Mouse (Mus musculus): Measurements from ENCODE around the gene Olfr1209. TPM values are rescaled to one million over a fixed set of nuclear protein-coding genes. Genes with fewer than 3 reads are reported as not detected.

Gene Olfr1209
- not detected for total RNA-seq (2021)

DNA sequence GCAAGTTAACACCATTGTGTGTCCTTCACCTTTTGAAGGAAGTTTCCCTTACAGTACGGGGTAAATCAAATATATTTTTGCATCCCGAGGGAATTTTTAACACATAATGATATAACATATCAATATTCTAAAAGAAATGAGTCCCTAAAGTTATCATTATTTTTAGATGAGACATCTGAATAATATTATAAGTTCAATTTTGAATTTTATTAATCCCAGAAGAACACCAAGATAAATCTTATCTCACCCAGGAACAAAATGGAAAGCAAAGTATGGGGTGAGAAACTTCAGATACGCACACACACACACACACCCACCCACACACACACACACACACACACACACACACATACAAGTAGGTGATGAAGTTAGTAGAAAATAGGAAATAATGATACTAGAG is at the start of gene Olfr1209:
Gene Olfr1209, minus strand, starts transcription at position 101 of the 400 bp plus-strand sequence.
- DNase-seq (ENCODE audit: extremely low spot score in 1 of 2, low spot score in 1 of 2) = no peak

DNA sequence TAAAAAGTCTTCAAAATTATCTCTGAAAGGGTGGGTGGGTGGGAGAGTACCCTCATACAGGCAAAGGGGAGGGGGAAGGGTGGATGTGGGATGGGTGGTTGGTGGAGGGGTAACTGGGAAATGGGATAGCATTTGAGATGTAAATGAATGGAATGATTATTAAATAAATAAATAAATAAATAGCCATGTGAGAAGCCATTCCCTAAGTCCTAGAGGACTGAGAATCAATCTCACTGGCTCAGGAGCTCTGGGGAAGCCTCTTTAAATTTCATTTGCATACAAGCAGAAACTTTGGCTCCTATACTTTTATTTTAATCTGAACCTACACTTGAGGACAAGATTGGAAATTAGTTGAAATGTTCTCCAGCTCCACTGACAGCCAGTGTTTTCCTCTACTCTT is 38.7 kb upstream of the Olfr1209 start, which contains the start of gene Olfr1212:
Gene Olfr1212, plus strand, starts transcription at position 301 of the 400 bp plus-strand sequence.
- DNase-seq (ENCODE audit: extremely low spot score in 1 of 2, low spot score in 1 of 2) = no peak

DNA sequence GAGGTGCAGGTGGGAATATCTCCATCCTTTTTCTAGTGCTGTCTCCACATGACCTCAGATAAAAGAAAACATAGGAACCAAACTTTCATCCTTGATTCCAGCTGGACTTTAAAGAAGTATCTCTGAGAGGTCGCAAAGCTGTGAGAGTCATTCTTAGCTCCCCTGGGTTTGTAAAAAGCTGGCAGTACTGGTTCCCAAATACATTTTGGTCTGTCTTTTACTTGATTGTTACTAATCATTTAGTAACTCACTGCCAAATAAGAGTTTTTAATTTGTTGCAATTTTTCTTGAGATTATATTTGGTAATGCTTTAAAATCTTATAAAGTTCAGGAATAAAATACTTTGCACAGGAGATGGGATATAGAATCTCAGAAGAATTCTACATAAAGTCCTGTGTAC is 23.1 kb upstream of the Olfr1209 start, which contains the start of gene Olfr1211:
Gene Olfr1211, minus strand, starts transcription at position 101 of the 400 bp plus-strand sequence.
- DNase-seq (ENCODE audit: extremely low spot score in 1 of 2, low spot score in 1 of 2) = no peak

DNA sequence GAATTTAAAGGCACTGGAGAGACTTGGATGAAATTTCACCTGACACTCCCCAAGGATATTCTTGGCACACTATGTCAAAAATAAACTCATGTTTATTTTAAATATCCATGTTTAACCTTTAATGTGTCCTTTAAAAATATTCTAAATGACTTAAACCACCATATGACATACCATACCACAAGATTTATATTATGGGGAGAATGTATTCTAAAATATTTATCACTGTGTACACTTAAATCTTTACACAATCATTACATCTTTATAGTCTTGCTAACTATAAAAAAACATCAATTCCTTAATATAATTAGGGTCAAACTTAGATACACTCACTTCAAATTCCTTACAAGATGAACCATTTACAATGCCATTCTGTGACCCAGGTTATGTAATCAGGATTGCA is 12.7 kb downstream of the Olfr1209 start, which contains the start of gene Olfr1208:
Gene Olfr1208, minus strand, starts transcription at position 101 of the 400 bp plus-strand sequence.
- DNase-seq (ENCODE audit: extremely low spot score in 1 of 2, low spot score in 1 of 2) = no peak

DNA sequence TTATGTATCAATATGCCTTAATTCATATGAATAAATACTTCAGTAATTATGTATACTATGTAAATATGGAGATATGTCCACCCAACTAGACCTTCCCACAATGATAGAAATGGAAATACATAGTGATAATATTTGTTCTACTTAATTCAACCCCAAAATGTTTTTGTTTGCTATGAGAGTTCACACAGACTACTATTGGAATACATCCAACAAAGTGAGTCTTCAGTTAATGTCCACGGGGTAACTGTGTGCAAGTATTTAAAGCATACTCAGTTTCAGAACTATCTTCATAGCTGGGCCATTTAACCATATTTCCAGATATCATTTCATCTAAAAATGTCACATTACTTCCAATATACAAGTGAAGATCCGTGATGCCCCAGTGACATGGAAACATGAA is 52.0 kb downstream of the Olfr1209 start, which contains the start of gene Olfr1206:
Gene Olfr1206, plus strand, starts transcription at position 301 of the 400 bp plus-strand sequence.
- no peak for DNase-seq (ENCODE audit: extremely low spot score in 1 of 2, low spot score in 1 of 2)

Other genes with a start within 250 kb of the Olfr1209 start
- gene Olfr1193, start 239.5 kb downstream of the Olfr1209 start, total RNA-seq (2021) = not detected
- not detected for gene Olfr1195, start 226.0 kb downstream of the Olfr1209 start, total RNA-seq (2021)
- gene Olfr1196, start 210.6 kb downstream of the Olfr1209 start, total RNA-seq (2021) = not detected
- not detected for gene Olfr1197, start 182.8 kb downstream of the Olfr1209 start, total RNA-seq (2021)
- not detected for gene Olfr1198, start 163.8 kb downstream of the Olfr1209 start, total RNA-seq (2021)
- not detected for gene Olfr1199, start 154.7 kb downstream of the Olfr1209 start, total RNA-seq (2021)
- gene Olfr1200, start 144.7 kb downstream of the Olfr1209 start, total RNA-seq (2021) = not detected
- gene Olfr1201, start 122.1 kb downstream of the Olfr1209 start, total RNA-seq (2021) = not detected
- gene Olfr1202, start 100.7 kb downstream of the Olfr1209 start, total RNA-seq (2021) = not detected
- gene Olfr1205, start 85.4 kb downstream of the Olfr1209 start, total RNA-seq (2021) = not detected
- gene Olfr1204, start 65.9 kb downstream of the Olfr1209 start, total RNA-seq (2021) = not detected
- not detected for gene Olfr1206, start 51.9 kb downstream of the Olfr1209 start, total RNA-seq (2021)
- not detected for gene Olfr1208, start 12.8 kb downstream of the Olfr1209 start, total RNA-seq (2021)
- gene Olfr1211, start 23.0 kb upstream of the Olfr1209 start, total RNA-seq (2021) = not detected
- gene Olfr1212, start 38.8 kb upstream of the Olfr1209 start, total RNA-seq (2021) = not detected
- gene Gm13762, start 65.1 kb upstream of the Olfr1209 start, total RNA-seq (2021) = not detected
- gene Olfr1214, start 77.5 kb upstream of the Olfr1209 start, total RNA-seq (2021) = not detected
- gene Olfr1215, start 91.8 kb upstream of the Olfr1209 start, total RNA-seq (2021) = not detected
- not detected for gene Olfr1216, start 103.2 kb upstream of the Olfr1209 start, total RNA-seq (2021)
- not detected for gene Olfr1217, start 116.9 kb upstream of the Olfr1209 start, total RNA-seq (2021)
- gene Olfr1218, start 146.0 kb upstream of the Olfr1209 start, total RNA-seq (2021) = not detected
- not detected for gene Olfr1219, start 168.4 kb upstream of the Olfr1209 start, total RNA-seq (2021)
- not detected for gene Olfr1220, start 191.7 kb upstream of the Olfr1209 start, total RNA-seq (2021)
- not detected for gene Olfr1221, start 202.1 kb upstream of the Olfr1209 start, total RNA-seq (2021)
- not detected for gene Olfr1222, start 217.9 kb upstream of the Olfr1209 start, total RNA-seq (2021)
- gene Olfr1223, start 236.4 kb upstream of the Olfr1209 start, total RNA-seq (2021) = not detected
- not detected for gene Olfr1224-ps1, start 248.9 kb upstream of the Olfr1209 start, total RNA-seq (2021)

Data from layer of hippocampus, postnatal 25 days (tissue).